Mouse (Mus musculus) CH12.LX (cell line): ENCODE data around the gene Dynlt1a.
"Not testable (repeated sequence)": the region's sequence is repeated elsewhere in the genome, so short reads cannot be mapped to it uniquely, and the experiment has no call there.

Experiments
- CHD1 ChIP-seq: IDR thresholded peaks from 2 replicates; pipeline ENCODE4 v1.6.1; 2012; ENCODE audit warnings: low read depth, low read length, improper control_type of control experiment, inconsistent platforms
- CTCF ChIP-seq, 2 experiments: IDR thresholded peaks in 1 of 2; conservative IDR thresholded peaks in 1 of 2; 2 replicates each; pipeline ENCODE4 v1.5.1; 2011 to 2012; ENCODE audit warnings: low read depth in 2 of 2, low read length in 2 of 2, improper control_type of control experiment in 1 of 2, inconsistent platforms in 1 of 2, mild to moderate bottlenecking in 1 of 2, moderate library complexity in 1 of 2
- ELF1 ChIP-seq: IDR thresholded peaks from 2 replicates; pipeline ENCODE4 v1.6.1; 2014; ENCODE audit warnings: low read depth, mild to moderate bottlenecking, inconsistent platforms, low read length, improper control_type of control experiment
- MAX ChIP-seq: IDR thresholded peaks from 2 replicates; pipeline ENCODE4 v1.6.1; 2011; ENCODE audit warnings: low read length, improper control_type of control experiment
- MAZ ChIP-seq: IDR thresholded peaks from 2 replicates; pipeline ENCODE4 v1.6.1; 2012; ENCODE audit warnings: low read depth, mild to moderate bottlenecking, inconsistent platforms, low read length, improper control_type of control experiment, moderate library complexity
- MEF2A ChIP-seq: IDR thresholded peaks from 2 replicates; pipeline ENCODE4 v1.6.1; 2014; ENCODE audit warnings: low read depth, mild to moderate bottlenecking, inconsistent platforms, low read length, improper control_type of control experiment, borderline replicate concordance
- MXI1 ChIP-seq: IDR thresholded peaks from 2 replicates; pipeline ENCODE4 v1.6.1; 2011; ENCODE audit warnings: mild to moderate bottlenecking, low read depth, low read length, improper control_type of control experiment
- NELFE ChIP-seq: IDR thresholded peaks from 2 replicates; pipeline ENCODE4 v1.6.1; 2011; ENCODE audit warnings: low read depth, low read length, improper control_type of control experiment
- POLR2A ChIP-seq: IDR thresholded peaks from 2 replicates; pipeline ENCODE4 v1.6.1; 2011; ENCODE audit warnings: low read depth, mild to moderate bottlenecking, improper control_type of control experiment, low read length
- ZKSCAN1 ChIP-seq: IDR thresholded peaks from 2 replicates; pipeline ENCODE4 v1.6.1; 2012; ENCODE audit warnings: low read depth, inconsistent platforms, low read length, improper control_type of control experiment, borderline replicate concordance

DNA sequence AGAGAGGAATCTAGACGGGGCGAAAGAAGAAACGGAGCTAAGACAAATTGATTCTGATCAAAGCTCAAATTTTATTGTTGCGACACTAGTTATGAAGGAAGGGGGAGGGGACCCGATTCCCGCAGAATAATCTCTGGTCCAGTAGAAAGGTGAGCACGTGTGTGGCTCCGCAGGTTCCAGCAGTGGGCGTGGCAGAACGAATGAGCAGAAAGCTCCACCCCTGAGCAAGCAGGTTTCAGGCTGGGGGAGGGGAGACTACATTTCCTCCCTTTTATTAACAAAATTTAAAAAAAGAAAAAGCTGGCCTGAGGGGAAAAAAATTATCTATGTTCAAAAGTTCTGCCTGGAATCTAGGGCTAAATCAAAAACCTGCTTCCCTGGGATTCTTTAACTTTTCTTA, 7.7 kb upstream of the Dynlt1a start:
- not testable (repeated sequence) for TF ChIP-seq MEF2A; POLR2A; MAX; MXI1; NELFE; ZKSCAN1; MAZ; ELF1; CTCF (conservative IDR thresholded peaks at IDR 0.05 in 1 of 2, IDR thresholded peaks at IDR 0.05 in 1 of 2; ENCODE audit: low read depth in 2 of 2, low read length in 2 of 2); CHD1
